Mouse (Mus musculus) hindbrain, embryonic 15.5 days (tissue): ENCODE measurements around the gene Tgfbrap1. TPM values are rescaled to one million over a fixed set of nuclear protein-coding genes. Genes with fewer than 3 reads are reported as not detected.
"Not testable (repeated sequence)": the region's sequence is repeated elsewhere in the genome, so short reads cannot be mapped to it uniquely, and the experiment has no call there.

Experiments
- ATAC-seq: fragments of 200-750 bp; cut with Nextera tagmentation; 2 replicates; pipeline ENCODE4 v1.8.0; 2017; ENCODE audit warnings: low read depth, moderate number of reproducible peaks, moderate TSS enrichment; ENCODE audit not compliant: low FRiP score
- H3K27ac ChIP-seq: fragments of 300-500 bp; sonication (generic); replicated peaks from 2 replicates; pipeline ENCODE4 v1.5.1; 2015; ENCODE audit warnings: mild to moderate bottlenecking, inconsistent platforms
- H3K27me3 ChIP-seq: fragments of 300-500 bp; sonication (generic); 2 replicates; pipeline ENCODE4 v1.6.1; 2015; ENCODE audit warnings: control low read depth, inconsistent platforms
- H3K36me3 ChIP-seq: fragments of 300-500 bp; sonication (generic); 2 replicates; pipeline ENCODE4 v1.6.1; 2015; ENCODE audit warnings: control low read depth, inconsistent platforms
- H3K4me1 ChIP-seq: fragments of 300-500 bp; sonication (generic); replicated peaks from 2 replicates; pipeline ENCODE4 v1.6.1; 2015; ENCODE audit warnings: control low read depth, inconsistent platforms
- H3K4me2 ChIP-seq: fragments of 300-500 bp; sonication (generic); 2 replicates; pipeline ENCODE4 v1.6.1; 2015; ENCODE audit warnings: moderate library complexity, mild to moderate bottlenecking, inconsistent platforms
- H3K4me3 ChIP-seq: fragments of 300-500 bp; sonication (generic); 2 replicates; pipeline ENCODE4 v1.5.1; 2015; ENCODE audit warnings: mild to moderate bottlenecking, inconsistent platforms
- H3K9ac ChIP-seq: fragments of 300-500 bp; sonication (generic); 2 replicates; pipeline ENCODE4 v1.6.1; 2015; ENCODE audit warnings: inconsistent platforms
- H3K9me3 ChIP-seq: fragments of 300-500 bp; sonication (generic); 2 replicates; pipeline ENCODE4 v1.6.1; 2016; ENCODE audit warnings: control low read depth, inconsistent platforms
- WGBS: fragments of 180-500 bp; shearing (Covaris S2); methylation state at CpG from one replicate; pipeline ENCODE4 v1.1.7; 2015; 5-methylcytosine and 5-hydroxymethylcytosine counted together
- polyA plus RNA-seq: library from polyadenylated mRNA; unstranded; fragments of >200 nt; fragmentation: Nextera tagmentation; extraction: Ambion mirVana; gene quantifications from 2 replicates; pipeline ENCODE4 v1.2.1, GENCODE M21; 2015

Tgfbrap1 gene
- polyA plus RNA-seq, 1 experiment from 2014 or later: 16.4 TPM

DNA sequence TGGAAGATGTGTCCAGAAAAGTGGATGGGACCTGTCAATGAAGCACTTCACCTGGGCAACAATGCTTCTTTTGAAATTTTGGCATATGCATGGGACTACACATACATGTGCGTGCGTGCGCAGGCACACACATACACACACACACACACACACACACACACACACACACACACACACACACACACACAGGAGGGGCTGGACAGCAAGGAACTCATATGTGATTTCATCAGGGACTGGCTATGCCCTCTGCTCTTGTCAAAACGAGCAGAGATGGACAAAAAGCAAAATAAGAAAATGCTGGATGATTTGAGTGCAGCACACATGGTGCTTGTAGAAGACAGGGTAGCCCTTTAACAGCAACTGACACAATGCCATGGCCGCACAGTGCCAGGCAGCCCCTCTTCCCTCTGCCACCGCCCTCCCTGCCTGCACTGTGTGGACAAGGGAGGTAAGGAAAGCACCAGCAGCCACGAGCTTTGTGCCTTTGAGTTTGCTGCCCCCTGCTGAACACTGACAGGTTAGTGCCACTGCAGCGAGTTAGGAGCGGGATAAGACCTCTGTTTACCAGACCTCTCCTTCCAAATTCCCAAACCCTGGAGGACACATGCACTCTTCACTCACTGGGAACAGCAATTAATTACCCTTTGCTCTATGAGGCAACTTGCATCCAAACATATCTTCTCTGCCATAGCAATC is 32.7 kb downstream of the Tgfbrap1 start:
- Histone ChIP-seq H3K4me2 (no peak overlapping the region), H3K9me3 (no peaks in the 10 kb centered on the region), H3K9ac (no peak overlapping the region), H3K27ac (no peak overlapping the region), H3K27me3 (no peaks in the 10 kb centered on the region), H3K36me3 (peaks cover 52% of the 10 kb centered on the region), H3K4me3 (no peak overlapping the region), H3K4me1 (no peaks in the 10 kb centered on the region)
- ATAC-seq: peak; percentile 94
- 44% methylated on average over 9 of the region's 9 CpGs for WGBS

DNA sequence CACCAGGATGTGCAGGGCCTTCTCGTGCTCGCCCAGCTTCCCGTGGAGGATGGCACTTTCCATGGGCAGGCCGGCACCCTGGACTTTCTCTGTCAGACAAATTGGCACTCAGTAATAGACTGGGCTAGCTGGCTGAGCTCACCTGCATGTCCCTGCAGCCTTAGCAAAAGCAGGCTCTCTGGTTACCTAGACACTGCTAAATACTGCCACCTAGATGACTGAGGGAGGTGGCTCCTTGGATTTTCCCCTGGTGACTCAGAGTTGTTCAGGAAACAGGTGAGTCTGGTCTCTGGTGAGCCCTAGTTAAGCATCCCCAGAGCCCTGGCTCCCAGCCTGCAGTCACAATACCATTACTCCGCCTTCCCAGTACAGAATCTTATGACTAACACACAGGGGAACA is 46.5 kb downstream of the Tgfbrap1 start:
- no peak overlapping the region for H3K9ac ChIP-seq
- peak; percentile 35; the same call in 1 of the 2 replicates for ATAC-seq
- WGBS: 87% methylated on average over 5 of the region's 5 CpGs
- H3K9me3 ChIP-seq: no peaks in the 10 kb centered on the region
- H3K4me3 ChIP-seq: no peak overlapping the region
- peaks cover 53% of the 10 kb centered on the region for H3K36me3 ChIP-seq
- no peak overlapping the region for H3K4me2 ChIP-seq
- no peaks in the 10 kb centered on the region for H3K27me3 ChIP-seq
- 0 out of 2 replicates have a peak, but pooled peaks cover 3% of the 10 kb centered on the region for H3K4me1 ChIP-seq
- H3K27ac ChIP-seq: no peak overlapping the region

DNA sequence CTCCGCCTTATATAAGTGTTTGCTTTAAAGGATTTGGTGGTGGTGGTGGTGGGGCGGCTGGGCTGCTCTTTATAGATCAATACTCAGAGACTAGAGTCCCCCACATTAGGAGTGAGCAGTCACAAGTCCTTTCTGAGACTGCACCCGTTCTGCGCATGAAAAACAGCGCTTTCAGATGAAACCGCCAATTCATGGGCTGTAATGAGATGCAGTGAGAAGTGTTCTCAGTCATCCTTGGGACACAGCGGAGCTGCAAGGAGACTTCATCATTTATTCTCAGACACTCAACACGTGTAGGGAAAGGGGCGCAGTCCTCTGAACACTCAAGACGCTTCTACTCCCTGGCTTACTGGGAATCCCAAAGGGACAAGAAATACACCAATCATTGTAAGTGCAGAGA is 50.6 kb downstream of the Tgfbrap1 start:
- ATAC-seq: no peak
- Histone ChIP-seq H3K9ac (no peak overlapping the region), H3K4me3 (no peak overlapping the region), H3K4me2 (no peak overlapping the region), H3K9me3 (no peaks in the 10 kb centered on the region), H3K27me3 (no peaks in the 10 kb centered on the region), H3K36me3 (peaks cover 23% of the 10 kb centered on the region), H3K27ac (no peak overlapping the region), H3K4me1 (0 out of 2 replicates have a peak, but pooled peaks cover 9% of the 10 kb centered on the region)
- 66% methylated on average over 10 of the region's 10 CpGs for WGBS

DNA sequence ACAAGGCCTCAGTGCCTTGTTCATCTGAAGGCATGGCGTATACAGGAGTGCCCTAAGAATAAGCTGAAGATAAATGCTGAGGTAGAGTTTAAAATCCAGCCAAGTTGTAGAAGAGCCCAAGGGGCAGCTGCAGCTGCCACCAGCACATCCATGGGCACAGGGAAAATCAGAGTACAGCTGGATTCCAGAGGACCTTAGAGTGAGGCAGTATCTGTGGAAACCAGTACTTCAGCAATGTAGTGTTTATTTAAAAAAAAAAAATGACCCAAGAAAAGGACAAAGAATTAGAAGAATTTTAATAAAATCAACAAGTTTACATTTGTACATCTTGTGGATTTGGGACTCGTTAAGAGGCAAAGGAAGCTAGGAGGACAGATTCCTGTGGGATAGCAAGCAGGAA is 51.4 kb downstream of the Tgfbrap1 start:
- no peak for ATAC-seq
- Histone ChIP-seq H3K27me3 (no peaks in the 10 kb centered on the region), H3K9me3 (no peaks in the 10 kb centered on the region), H3K4me2 (no peak overlapping the region), H3K4me1 (peaks cover 13% of the 10 kb centered on the region), H3K9ac (no peak overlapping the region), H3K36me3 (peaks cover 17% of the 10 kb centered on the region), H3K27ac (no peak overlapping the region), H3K4me3 (no peak overlapping the region)
- 89% methylated on average over 2 of the region's 2 CpGs for WGBS

DNA sequence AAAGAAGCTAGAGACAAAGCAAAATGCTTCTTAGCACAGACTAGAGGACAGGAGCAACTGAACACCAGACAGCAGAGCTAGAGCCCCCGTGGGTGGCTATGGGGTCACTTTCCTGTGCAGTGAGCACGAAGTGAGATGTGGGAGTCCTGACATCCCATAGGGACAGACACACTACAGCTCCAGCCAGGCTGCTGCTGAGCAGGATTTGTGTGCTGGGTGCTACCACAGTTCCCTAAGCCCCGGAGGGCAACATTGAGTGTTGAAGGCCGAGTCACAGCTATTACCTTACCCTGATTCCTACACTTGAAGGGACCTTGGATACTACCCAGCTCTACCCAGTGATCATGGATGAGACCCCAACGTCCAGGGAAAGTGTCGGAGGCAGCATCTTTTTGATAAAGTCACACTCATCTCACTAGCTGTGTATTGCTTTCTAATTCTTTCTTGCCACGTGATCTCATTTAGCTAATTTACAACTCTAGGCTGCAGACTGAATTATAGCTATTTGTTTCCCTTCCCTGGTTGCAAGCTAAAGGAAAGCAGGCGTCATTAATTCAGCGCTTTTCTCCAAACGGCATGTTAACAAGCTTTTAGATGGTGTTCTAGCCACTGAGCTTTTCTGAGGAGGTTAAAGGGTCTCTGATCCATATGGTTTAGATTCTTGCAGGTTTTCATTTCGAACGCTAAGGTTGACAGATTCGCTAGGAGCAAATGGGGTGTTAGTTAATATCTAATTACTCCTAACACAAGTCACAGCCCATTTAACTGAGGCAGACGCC is 53.0 kb downstream of the Tgfbrap1 start:
- Histone ChIP-seq H3K4me3 (no peak overlapping the region), H3K27ac (no peak overlapping the region; the same call in 1 of the 2 replicates), H3K9me3 (no peaks in the 10 kb centered on the region), H3K36me3 (peaks cover 4% of the 10 kb centered on the region; the same call in 1 of the 2 replicates), H3K9ac (no peak overlapping the region), H3K4me1 (peaks cover 24% of the 10 kb centered on the region), H3K27me3 (no peaks in the 10 kb centered on the region), H3K4me2 (no peak overlapping the region)
- 56% methylated on average over 14 of the region's 14 CpGs for WGBS
- ATAC-seq: peak; percentile 33; the same call in 1 of the 2 replicates

DNA sequence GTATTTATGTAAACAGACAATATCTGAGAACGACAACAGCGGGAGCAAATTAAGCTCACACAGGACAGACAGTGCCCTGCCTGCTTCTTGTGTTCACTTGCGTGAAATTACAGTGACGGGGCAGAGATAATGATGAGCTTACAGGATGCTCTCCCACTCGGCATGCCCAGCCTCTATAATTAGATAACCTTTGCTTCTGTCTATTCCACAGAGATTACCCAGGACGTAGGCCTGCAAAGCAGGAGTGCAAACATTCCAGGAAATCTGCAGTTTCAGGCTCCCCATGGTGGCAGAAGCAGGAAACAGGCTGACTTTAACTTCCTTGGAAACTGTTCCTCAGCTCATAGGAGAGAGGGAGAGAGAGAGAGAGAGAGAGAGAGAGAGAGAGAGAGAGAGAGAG is 56.2 kb downstream of the Tgfbrap1 start:
- 32% methylated on average over 6 of the region's 6 CpGs for WGBS
- H3K4me2 ChIP-seq: no peak overlapping the region
- no peaks in the 10 kb centered on the region for H3K36me3 ChIP-seq
- H3K9ac ChIP-seq: no peak overlapping the region
- no peak overlapping the region for H3K4me3 ChIP-seq
- H3K4me1 ChIP-seq: peaks cover 21% of the 10 kb centered on the region
- no peaks in the 10 kb centered on the region for H3K9me3 ChIP-seq
- H3K27me3 ChIP-seq: no peaks in the 10 kb centered on the region
- peak; percentile 52; the same call in 1 of the 2 replicates for ATAC-seq
- H3K27ac ChIP-seq: no peak overlapping the region

DNA sequence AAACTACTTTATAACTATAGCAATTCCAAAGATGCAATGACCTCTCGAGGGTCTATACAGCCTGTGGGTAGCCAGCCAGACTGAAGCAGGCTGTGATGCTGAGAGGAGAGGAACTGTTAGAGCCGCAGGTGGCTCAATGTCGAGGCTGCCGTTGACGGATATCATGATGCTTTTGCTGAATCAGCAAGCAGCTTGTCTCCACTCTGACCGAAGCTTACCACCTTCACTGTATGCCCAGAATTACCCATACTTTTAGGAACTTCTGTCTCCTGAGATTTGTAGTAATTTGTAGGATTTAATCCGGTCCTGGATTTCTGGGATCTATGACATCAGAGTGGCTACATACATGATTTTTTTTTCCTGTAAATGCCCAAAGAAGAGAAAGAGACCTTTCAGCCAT is 62.4 kb downstream of the Tgfbrap1 start:
- H3K27ac ChIP-seq: no peak overlapping the region
- H3K9ac ChIP-seq: no peak overlapping the region
- no peak overlapping the region for H3K4me2 ChIP-seq
- WGBS: 82% methylated on average over 7 of the region's 7 CpGs
- peaks cover 11% of the 10 kb centered on the region for H3K36me3 ChIP-seq
- H3K4me1 ChIP-seq: peaks cover 2% of the 10 kb centered on the region; the same call in 1 of the 2 replicates
- ATAC-seq: no peak
- H3K27me3 ChIP-seq: no peaks in the 10 kb centered on the region
- H3K4me3 ChIP-seq: no peak overlapping the region
- H3K9me3 ChIP-seq: no peaks in the 10 kb centered on the region

DNA sequence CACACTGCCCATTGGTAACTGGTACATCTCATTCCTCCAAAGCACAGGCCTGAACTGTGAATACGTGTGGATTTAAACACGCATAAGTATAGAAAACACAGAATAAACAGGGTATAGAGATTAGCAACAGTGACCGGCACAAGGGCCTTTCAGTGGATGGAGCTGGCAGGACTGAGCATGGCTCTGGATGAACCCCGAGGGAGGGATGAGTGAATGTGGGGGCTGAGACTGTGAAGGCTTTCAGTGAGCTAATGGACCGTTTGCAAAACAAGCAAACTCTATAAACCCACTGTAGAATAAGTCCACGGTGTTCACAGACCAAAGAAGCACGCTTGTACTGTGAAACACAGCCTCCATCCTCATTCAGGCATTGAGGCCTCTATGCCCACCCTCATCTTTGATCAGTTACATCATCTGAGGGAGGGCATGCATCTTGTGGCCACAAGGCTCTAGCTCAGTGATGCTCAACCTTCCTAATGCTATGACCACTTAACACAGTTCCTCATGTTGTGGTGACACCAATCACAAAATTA is 83.2 kb downstream of the Tgfbrap1 start:
- not testable (repeated sequence) for H3K36me3 ChIP-seq, H3K9ac ChIP-seq, H3K4me2 ChIP-seq, H3K9me3 ChIP-seq, H3K27ac ChIP-seq, H3K4me3 ChIP-seq, ATAC-seq, H3K27me3 ChIP-seq, H3K4me1 ChIP-seq
- WGBS: 88% methylated on average over 7 of the region's 7 CpGs

DNA sequence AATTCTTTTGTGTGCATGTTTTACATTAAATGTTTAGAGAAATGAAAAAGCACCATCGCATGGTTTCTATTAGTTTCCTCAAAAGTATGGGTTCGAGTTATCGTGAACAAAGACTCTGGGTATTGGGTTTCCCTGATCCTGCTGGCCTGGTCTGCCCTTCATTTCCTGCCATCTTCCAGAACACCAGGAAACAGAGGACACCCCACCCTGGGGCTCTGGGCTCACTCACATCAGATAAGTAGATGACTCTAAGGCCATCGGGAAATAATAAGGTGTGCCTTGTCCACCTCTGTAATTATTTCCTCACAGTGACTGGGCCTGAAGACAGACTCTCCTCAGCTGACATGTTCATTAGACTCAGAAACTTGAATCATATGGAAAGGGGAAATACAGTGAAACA is 88.0 kb downstream of the Tgfbrap1 start:
- H3K4me3 ChIP-seq: no peak overlapping the region
- no peak overlapping the region for H3K9ac ChIP-seq
- H3K4me1 ChIP-seq: peaks cover 11% of the 10 kb centered on the region
- H3K4me2 ChIP-seq: no peak overlapping the region
- H3K27ac ChIP-seq: no peak overlapping the region
- H3K9me3 ChIP-seq: no peaks in the 10 kb centered on the region
- no peaks in the 10 kb centered on the region for H3K27me3 ChIP-seq
- 94% methylated on average over 4 of the region's 4 CpGs for WGBS
- no peaks in the 10 kb centered on the region for H3K36me3 ChIP-seq
- no peak for ATAC-seq

DNA sequence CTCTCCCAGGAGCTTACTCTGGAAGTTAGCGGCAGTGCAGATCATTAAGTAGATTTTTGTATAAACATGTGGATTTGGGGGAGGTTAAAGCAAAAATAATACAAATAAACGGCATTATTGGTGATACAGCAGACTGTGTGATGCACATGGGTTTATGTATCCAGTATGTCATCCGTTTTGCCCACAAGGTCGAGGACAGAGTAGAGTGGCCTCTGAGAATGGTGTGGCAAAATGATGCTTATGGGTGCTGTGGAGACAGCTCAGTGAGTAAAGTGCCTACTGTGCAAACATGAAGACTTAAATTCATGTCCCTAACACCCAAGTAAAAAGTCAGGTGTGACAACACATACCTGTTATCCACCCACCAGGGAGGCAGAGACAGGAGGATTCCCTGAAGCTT is 91.9 kb downstream of the Tgfbrap1 start:
- H3K4me3 ChIP-seq: peak overlapping the region; percentile 18
- peak overlapping the region; percentile 61 for H3K27ac ChIP-seq
- H3K27me3 ChIP-seq: no peaks in the 10 kb centered on the region
- H3K4me1 ChIP-seq: peaks cover 14% of the 10 kb centered on the region
- H3K36me3 ChIP-seq: no peaks in the 10 kb centered on the region
- H3K9ac ChIP-seq: no peak overlapping the region; the same call in 1 of the 2 replicates
- no peaks in the 10 kb centered on the region for H3K9me3 ChIP-seq
- WGBS: 68% methylated on average over 4 of the region's 4 CpGs
- H3K4me2 ChIP-seq: peak overlapping the region; percentile 45
- ATAC-seq: 0 out of 2 replicates have a peak, but pooled peaks have one; percentile 7

DNA sequence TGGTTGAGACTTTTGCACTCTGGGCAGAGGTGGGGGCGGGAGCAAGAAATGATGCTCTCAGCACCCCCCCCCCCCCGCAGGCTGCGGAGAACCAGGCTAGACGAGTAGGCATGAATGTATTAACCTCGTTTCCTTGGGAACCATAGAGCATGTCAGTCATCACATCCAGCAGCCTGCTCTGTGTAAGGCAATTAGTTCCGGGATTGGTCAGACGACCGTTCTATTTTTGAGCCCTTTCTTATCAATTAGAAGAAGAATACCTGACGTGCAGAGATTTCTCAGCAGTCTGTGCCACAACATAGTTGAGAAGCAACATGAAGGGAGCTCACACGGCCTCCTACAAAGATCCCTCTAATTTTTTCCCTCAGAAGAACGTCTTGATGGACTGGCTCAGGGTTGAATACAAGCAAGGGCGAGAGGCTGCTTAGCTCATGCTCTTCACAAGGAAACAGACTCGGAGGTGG is 92.4 kb downstream of the Tgfbrap1 start:
- Histone ChIP-seq H3K4me2 (peak overlapping the region; percentile 45), H3K27ac (peak overlapping the region; percentile 61), H3K36me3 (no peaks in the 10 kb centered on the region), H3K9ac (no peak overlapping the region; the same call in 1 of the 2 replicates), H3K4me1 (peaks cover 14% of the 10 kb centered on the region), H3K27me3 (no peaks in the 10 kb centered on the region), H3K9me3 (no peaks in the 10 kb centered on the region), H3K4me3 (peak overlapping the region; percentile 18)
- WGBS: 16% methylated on average over 13 of the region's 13 CpGs
- ATAC-seq: peak; percentile 93
